Mouse (Mus musculus) heart, adult 2 months (tissue): Measurements from ENCODE around the gene Fgf12. TPM values are rescaled to one million over a fixed set of nuclear protein-coding genes. Genes with fewer than 3 reads are reported as not detected.

Experiments
- DNase-seq, 2 experiments: peaks; one replicate each; pipeline ENCODE4 v3.0.0; 2021
- H3K27ac ChIP-seq: fragments of 200-600 bp; 2 replicates; pipeline ENCODE4 v1.8.1; 2022
- H3K27me3 ChIP-seq: fragments of 200-500 bp; 2 replicates; pipeline ENCODE4 v1.6.1; 2012; ENCODE audit warnings: mild to moderate bottlenecking, low read length, inconsistent platforms, mixed read lengths; ENCODE audit not compliant: control insufficient read depth, insufficient read depth
- H3K36me3 ChIP-seq: fragments of 200-500 bp; 2 replicates; pipeline ENCODE4 v1.6.1; 2012; ENCODE audit warnings: low read length, inconsistent platforms; ENCODE audit not compliant: control insufficient read depth, insufficient read depth
- H3K4me1 ChIP-seq: fragments of 200-500 bp; 2 replicates; pipeline ENCODE4 v1.6.1; 2011; ENCODE audit warnings: low read length; ENCODE audit not compliant: control insufficient read depth, insufficient read depth
- H3K4me3 ChIP-seq: fragments of 200-600 bp; 2 replicates; pipeline ENCODE4 v1.8.1; 2022
- H3K79me2 ChIP-seq: fragments of 200-500 bp; replicated peaks from 2 replicates; pipeline ENCODE4 v1.6.1; 2012; ENCODE audit warnings: mild to moderate bottlenecking, inconsistent platforms, low read length, moderate library complexity, mixed read lengths; ENCODE audit not compliant: control insufficient read depth, insufficient read depth
- H3K9ac ChIP-seq: fragments of 200-500 bp; 2 replicates; pipeline ENCODE4 v1.6.1; 2012; ENCODE audit warnings: low read depth, mild to moderate bottlenecking, control low read depth, inconsistent platforms, low read length, mixed read lengths
- CTCF ChIP-seq: fragments of 200-600 bp; IDR thresholded peaks from 2 replicates; pipeline ENCODE4 v1.8.1; 2022; ENCODE audit warnings: antibody characterized with exemption, mild to moderate bottlenecking, moderate library complexity
- EP300 ChIP-seq: fragments of 200-500 bp; IDR thresholded peaks from 2 replicates; pipeline ENCODE4 v1.6.1; 2011; ENCODE audit warnings: low read depth, low read length, control low read depth; ENCODE audit not compliant: insufficient read depth
- POLR2A ChIP-seq: fragments of 200-500 bp; IDR thresholded peaks from 2 replicates; pipeline ENCODE4 v1.6.1; 2011; ENCODE audit warnings: mild to moderate bottlenecking, low read depth, low read length, control low read depth; ENCODE audit not compliant: insufficient read depth
- WGBS: fragments of 180-500 bp; shearing (Covaris S2); methylation state at CpG from one replicate; pipeline ENCODE4 v1.1.7; 2018; 5-methylcytosine and 5-hydroxymethylcytosine counted together
- intact Hi-C: fragments of 180-260 bp; cut with DNase I; formaldehyde crosslinking; loops from one replicate; pipeline ENCODE4 v1.15.1; 2025
- polyA plus RNA-seq: library from polyadenylated mRNA; depleted of rRNA; stranded (reverse); fragments of >200 nt; gene quantifications from 2 replicates; pipeline ENCODE4 v1.2.3, GENCODE M21; 2012
- total RNA-seq, 2 experiments: library from RNA; stranded (reverse); gene quantifications; 2 replicates each; pipeline ENCODE4 v1.2.3; 2021

Fgf12 gene
- total and polyA plus RNA-seq, 3 experiments, result 8.9 to 11.3 (median 9.2) TPM

GRCm38 (mm10) chr16:28517596-28518524 lies 235.0 kb downstream of the Fgf12 start:
- TF ChIP-seq EP300 (no peak), POLR2A (no peak), CTCF (no peak; the same call in 1 of the 2 replicates)
- Histone ChIP-seq H3K4me3 (no peak overlapping the region), H3K27ac (no peak overlapping the region), H3K36me3 (no peaks in the 10 kb centered on the region), H3K9ac (no peak overlapping the region), H3K27me3 (no peaks in the 10 kb centered on the region), H3K4me1 (no peaks in the 10 kb centered on the region), H3K79me2 (no peaks in the 10 kb centered on the region)
- peak; percentile 37 to 39 for DNase-seq
- 22% methylated on average over 21 of the region's 21 CpGs for WGBS
- intact Hi-C loops, result no loop called here

- TF ChIP-seq EP300 (no peak), POLR2A (no peak)
- 30% methylated on average over 6 of the region's 6 CpGs for WGBS
Measured at GRCm38 (mm10) chr16:28512446-28512845, 240.4 kb downstream of the Fgf12 start.

GRCm38 (mm10) chr16:28511413-28511812 lies 241.5 kb downstream of the Fgf12 start:
- 27% methylated on average over 5 of the region's 5 CpGs for WGBS
- no peak for TF ChIP-seq POLR2A
- TF ChIP-seq CTCF, result no peak
- TF ChIP-seq EP300, result no peak

More at GRCm38 (mm10) chr16:28512446-28512845, 240.4 kb downstream of the Fgf12 start:
- Histone ChIP-seq H3K4me1 (no peaks in the 10 kb centered on the region), H3K79me2 (no peaks in the 10 kb centered on the region), H3K9ac (no peak overlapping the region), H3K36me3 (no peaks in the 10 kb centered on the region), H3K27me3 (no peaks in the 10 kb centered on the region), H3K27ac (no peak overlapping the region), H3K4me3 (no peak overlapping the region)
- DNase-seq, result no peak
- intact Hi-C loops, result no loop called here

GRCm38 (mm10) chr16:28497971-28498607 lies 254.8 kb downstream of the Fgf12 start:
- no peaks in the 10 kb centered on the region for H3K4me1 ChIP-seq
- H3K27ac ChIP-seq, result no peak overlapping the region
- no peaks in the 10 kb centered on the region for H3K79me2 ChIP-seq
- WGBS, result 73% methylated on average over 12 of the region's 12 CpGs
- no peak for TF ChIP-seq POLR2A
- no peak for TF ChIP-seq EP300
- no peak for TF ChIP-seq CTCF
- intact Hi-C loops, result no loop called here
- H3K36me3 ChIP-seq, result no peaks in the 10 kb centered on the region
- no peaks in the 10 kb centered on the region for H3K27me3 ChIP-seq
- no peak overlapping the region for H3K9ac ChIP-seq
- H3K4me3 ChIP-seq, result no peak overlapping the region
- no peak for DNase-seq

More at GRCm38 (mm10) chr16:28511413-28511812, 241.5 kb downstream of the Fgf12 start:
- H3K9ac ChIP-seq, result no peak overlapping the region
- H3K79me2 ChIP-seq, result no peaks in the 10 kb centered on the region
- no peak overlapping the region for H3K27ac ChIP-seq
- no peak for DNase-seq
- no peaks in the 10 kb centered on the region for H3K27me3 ChIP-seq
- no peak overlapping the region for H3K4me3 ChIP-seq
- intact Hi-C loops, result no loop called here
- H3K4me1 ChIP-seq, result no peaks in the 10 kb centered on the region
- no peaks in the 10 kb centered on the region for H3K36me3 ChIP-seq

GRCm38 (mm10) chr16:28491711-28492110 lies 261.2 kb downstream of the Fgf12 start:
- intact Hi-C loops, result loop anchor here (2.0 kb wide), 1 partner anchor 1023 kb away; no protein-coding TSS in a partner anchor
- H3K27ac ChIP-seq, result no peak overlapping the region
- H3K4me1 ChIP-seq, result no peaks in the 10 kb centered on the region
- no peaks in the 10 kb centered on the region for H3K27me3 ChIP-seq
- WGBS, result 42% methylated on average over 6 of the region's 6 CpGs
- TF ChIP-seq EP300 (no peak), POLR2A (no peak), CTCF (no peak)
- DNase-seq, result no peak
- H3K79me2 ChIP-seq, result no peaks in the 10 kb centered on the region
- no peak overlapping the region for H3K9ac ChIP-seq
- no peak overlapping the region for H3K4me3 ChIP-seq
- no peaks in the 10 kb centered on the region for H3K36me3 ChIP-seq
